Mouse (Mus musculus) embryonic stem cell, embryonic (primary cell): Measurements from ENCODE around the gene Cdkal1.

ENCODE experiments used
- CTCF ChIA-PET, 4 experiments: fragments of 300-600 bp in 2 of 4; fragments of 350-600 bp in 2 of 4; sonication (Branson Sonifier 250); formaldehyde crosslinking; loops; one replicate each; lab custom pipeline; 2022; ENCODE audit warnings: inconsistent platforms in 2 of 4; lab: Charles Lee
- POLR2A ChIA-PET, 4 experiments: fragments of 300-600 bp in 2 of 4; fragments of 350-600 bp in 2 of 4; sonication (Branson Sonifier 250); formaldehyde crosslinking; loops; one replicate each; lab custom pipeline; 2022; ENCODE audit warnings: antibody characterized with exemption in 4 of 4, inconsistent platforms in 1 of 4; lab: Charles Lee

The Cdkal1 gene

DNA sequence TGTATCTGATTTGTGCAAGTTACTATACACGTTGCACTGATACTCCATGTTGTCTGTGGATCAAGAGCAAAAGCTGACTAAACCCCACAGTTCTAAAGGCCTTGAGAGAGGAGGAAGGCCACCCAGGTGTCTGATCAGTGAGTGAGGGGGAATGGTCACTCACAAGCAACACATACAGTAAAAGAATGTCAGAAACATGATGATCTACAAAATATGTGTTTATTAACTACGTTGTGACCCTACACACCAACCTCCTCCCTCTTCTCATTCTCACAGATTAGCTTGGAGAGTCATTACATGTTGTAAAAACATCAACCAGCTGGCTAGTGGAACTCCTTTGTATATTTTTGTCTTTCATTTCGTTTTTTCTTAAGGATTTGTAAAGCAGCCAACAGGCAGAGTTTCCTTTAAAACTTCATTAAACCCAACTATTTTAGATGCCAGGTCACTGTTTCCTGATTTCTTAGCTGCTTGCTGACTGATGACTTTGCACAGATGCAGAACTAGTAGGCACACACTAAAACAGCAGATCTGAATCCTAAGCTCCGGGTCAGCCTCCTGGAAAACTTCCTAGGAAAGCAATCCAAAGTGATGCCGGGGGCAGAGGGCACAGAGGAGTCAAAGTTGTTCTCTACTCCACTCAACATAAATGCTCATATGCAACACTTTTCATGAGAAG lies 157.0 kb downstream of the Cdkal1 start:
- ChIA-PET CTCF (no interaction called here), POLR2A (interaction anchor here in 1 of 4 experiments (1.5 kb wide), 1 partner anchor 9 kb away, joined by 3 read pairs; no protein-coding TSS in a partner anchor)

DNA sequence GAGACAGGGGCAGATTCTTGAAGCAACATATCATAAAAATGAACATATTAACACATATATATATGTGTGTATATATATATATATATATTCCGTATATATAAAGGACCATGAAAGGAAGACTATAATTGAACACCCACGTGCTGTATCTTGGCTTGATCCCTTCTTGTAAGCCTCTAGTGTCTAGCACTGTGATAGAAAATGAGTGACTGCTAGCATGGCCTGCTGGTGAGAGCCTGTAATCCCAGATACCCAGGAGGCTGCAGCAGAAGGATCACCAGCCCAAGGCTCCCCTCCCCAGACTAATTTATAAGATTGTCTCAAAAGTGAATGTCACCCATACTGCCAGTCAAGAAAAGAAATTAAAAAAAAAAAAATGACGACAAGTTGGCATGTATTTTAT lies 158.2 kb downstream of the Cdkal1 start:
- POLR2A ChIA-PET = no interaction called here
- CTCF ChIA-PET = no interaction called here

- ChIA-PET POLR2A (interaction anchor here in 1 of 4 experiments (0.6 to 0.7 kb wide), 3 partner anchors 114 to 205 kb away, joined by 3 to 4 read pairs (median 3); no protein-coding TSS in a partner anchor), CTCF (interaction anchor here in 2 of 4 experiments (0.6 to 0.7 kb wide), 3 partner anchors 21 to 189 kb away, joined by 3 to 4 read pairs (median 3); no protein-coding TSS in a partner anchor)
Measured at GRCm38 (mm10) chr13:29690734-29691133, 164.7 kb downstream of the Cdkal1 start.

- ChIA-PET POLR2A (interaction anchor here in 1 of 4 experiments (1.2 kb wide), 1 partner anchor 14 kb away, joined by 3 read pairs; no protein-coding TSS in a partner anchor), CTCF (interaction anchor here in 2 of 4 experiments (0.5 to 0.6 kb wide), 3 partner anchors 268 to 762 kb away, joined by 3 to 7 read pairs (median 3); no protein-coding TSS in a partner anchor)
Measured at GRCm38 (mm10) chr13:29688851-29689250, 166.6 kb downstream of the Cdkal1 start.

GRCm38 (mm10) chr13:29687872-29688271 lies 167.6 kb downstream of the Cdkal1 start:
- POLR2A ChIA-PET = no interaction called here

GRCm38 (mm10) chr13:29679479-29680186 lies 175.8 kb downstream of the Cdkal1 start:
- POLR2A ChIA-PET = no interaction called here
- CTCF ChIA-PET = interaction anchor here in 2 of 4 experiments (0.5 to 0.6 kb wide), 2 partner anchors 57 to 156 kb away, joined by 3 read pairs; no protein-coding TSS in a partner anchor

More at GRCm38 (mm10) chr13:29687872-29688271, 167.6 kb downstream of the Cdkal1 start:
- CTCF ChIA-PET = no interaction called here

GRCm38 (mm10) chr13:29677559-29677958 lies 177.9 kb downstream of the Cdkal1 start:
- POLR2A ChIA-PET = interaction anchor here in 2 of 4 experiments (0.7 kb wide), 3 partner anchors 299 to 931 kb away, joined by 3 to 4 read pairs (median 3); no protein-coding TSS in a partner anchor
- CTCF ChIA-PET = no interaction called here

- ChIA-PET POLR2A (no interaction called here), CTCF (no interaction called here)
Measured at GRCm38 (mm10) chr13:29670626-29671025, 184.8 kb downstream of the Cdkal1 start.

GRCm38 (mm10) chr13:29663908-29664307 lies 191.6 kb downstream of the Cdkal1 start:
- CTCF ChIA-PET = no interaction called here
- POLR2A ChIA-PET = interaction anchor here in 1 of 4 experiments (1.3 kb wide), 1 partner anchor 19 kb away, joined by 5 read pairs; no protein-coding TSS in a partner anchor

DNA sequence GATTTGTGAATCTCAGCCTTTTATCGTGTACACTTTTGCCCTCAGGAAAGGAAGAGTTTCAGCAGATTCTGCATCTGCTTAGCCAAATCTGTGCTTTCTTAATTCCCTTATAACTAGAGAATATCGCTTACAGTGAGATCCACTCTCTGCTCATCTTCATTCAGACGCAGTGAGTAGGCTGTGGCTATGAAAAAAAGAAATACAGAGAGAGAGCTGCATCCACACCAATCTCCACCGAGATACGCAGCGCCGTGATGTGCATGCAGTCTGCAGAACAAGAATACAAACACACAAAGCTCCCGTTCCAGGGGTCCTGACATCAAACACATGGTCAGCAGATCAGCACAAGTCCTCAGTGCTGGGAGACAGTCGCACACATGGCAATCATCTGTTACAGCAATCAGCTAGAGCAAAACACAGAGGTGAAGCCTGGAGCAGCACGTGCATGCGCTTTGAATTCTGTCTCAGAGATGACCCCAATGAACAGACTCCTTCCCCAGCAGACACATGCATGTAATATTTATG lies 199.6 kb downstream of the Cdkal1 start:
- POLR2A ChIA-PET = no interaction called here
- CTCF ChIA-PET = no interaction called here

DNA sequence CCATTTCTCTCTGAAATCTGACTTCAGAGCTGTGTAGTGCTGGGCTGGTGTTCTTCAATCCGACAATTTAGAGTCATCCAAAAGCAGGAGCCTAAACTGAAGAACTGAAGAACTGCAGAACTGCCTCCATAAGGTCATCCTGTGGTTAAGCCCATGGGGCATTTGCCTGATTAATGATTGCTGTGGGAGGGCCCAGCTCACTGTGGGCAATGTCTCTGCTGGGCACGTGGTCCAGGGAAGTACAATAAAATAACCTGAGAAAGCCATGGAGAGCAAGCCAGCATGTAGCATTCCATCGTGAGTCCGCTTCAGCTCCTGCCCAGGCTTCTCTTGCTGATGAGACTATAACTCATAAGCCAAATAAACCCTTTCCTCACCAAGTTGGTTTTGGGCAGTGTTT lies 202.1 kb downstream of the Cdkal1 start:
- ChIA-PET POLR2A (interaction anchor here in 2 of 4 experiments (0.6 to 1.4 kb wide), 2 partner anchors 9 to 38 kb away, joined by 3 to 4 read pairs; no protein-coding TSS in a partner anchor), CTCF (no interaction called here)

- CTCF ChIA-PET = no interaction called here
- POLR2A ChIA-PET = interaction anchor here in 1 of 4 experiments (1.4 kb wide), 1 partner anchor 8 kb away, joined by 3 read pairs; no protein-coding TSS in a partner anchor
Measured at GRCm38 (mm10) chr13:29652791-29653190, 202.7 kb downstream of the Cdkal1 start.

DNA sequence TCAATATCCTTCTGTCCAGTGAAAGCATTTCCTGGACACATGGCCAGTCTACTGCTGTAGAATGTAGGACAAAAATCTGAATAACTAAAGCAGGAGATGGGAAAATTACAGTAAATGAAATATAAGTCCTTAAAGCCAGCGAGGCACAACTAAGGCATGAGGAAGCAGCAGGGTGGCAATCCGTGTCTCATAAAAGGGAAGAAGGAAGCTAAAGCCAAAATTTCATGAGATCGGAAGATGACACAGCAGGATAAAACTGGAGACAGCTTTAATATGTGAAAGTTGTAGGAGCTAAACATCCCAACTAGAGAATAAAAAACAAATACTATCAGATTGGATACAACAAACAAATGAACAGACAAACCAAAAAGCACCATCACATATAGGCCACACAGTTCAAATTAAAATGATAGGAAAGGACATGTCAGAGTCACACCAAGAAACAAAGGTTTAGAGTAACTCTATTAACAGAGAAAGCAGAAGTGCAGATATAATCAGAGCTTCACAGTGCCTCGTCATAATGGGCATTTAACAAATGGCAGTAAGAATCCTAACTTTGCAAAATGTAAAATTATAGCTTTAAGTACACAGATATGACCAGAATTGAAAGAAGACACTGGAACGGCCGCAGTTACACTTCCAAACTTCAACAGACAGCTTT lies 204.8 kb downstream of the Cdkal1 start:
- POLR2A ChIA-PET = no interaction called here
- CTCF ChIA-PET = no interaction called here

GRCm38 (mm10) chr13:29649593-29649992 lies 205.9 kb downstream of the Cdkal1 start:
- POLR2A ChIA-PET = interaction anchor here in 1 of 4 experiments (0.5 to 1.3 kb wide), 3 partner anchors 20 to 245 kb away, joined by 3 read pairs; no protein-coding TSS in a partner anchor
- CTCF ChIA-PET = no interaction called here

- ChIA-PET POLR2A (no interaction called here), CTCF (no interaction called here)
Measured at GRCm38 (mm10) chr13:29642226-29642625, 213.2 kb downstream of the Cdkal1 start.

DNA sequence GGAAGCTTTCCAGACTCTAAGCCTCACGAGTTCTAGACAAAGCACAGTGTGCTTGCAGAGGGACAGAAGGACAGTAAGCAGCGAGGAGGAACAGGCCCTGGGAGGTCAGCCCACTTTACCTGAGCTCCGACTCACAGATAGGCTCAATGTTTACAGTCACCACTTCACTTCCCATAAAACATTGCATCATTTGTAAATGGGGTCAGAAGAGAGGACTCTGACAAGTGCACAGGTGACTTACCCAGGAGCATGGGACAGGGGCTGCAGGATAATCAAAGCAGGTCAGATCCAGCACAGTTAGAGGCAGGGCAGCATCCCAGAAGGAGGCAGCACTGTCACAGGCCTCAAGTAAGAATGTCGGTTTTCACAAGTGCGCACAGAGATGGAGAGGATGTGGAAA lies 214.3 kb downstream of the Cdkal1 start:
- POLR2A ChIA-PET = interaction anchor here in 1 of 4 experiments (1.9 kb wide), 1 partner anchor 13 kb away, joined by 6 read pairs; no protein-coding TSS in a partner anchor

DNA sequence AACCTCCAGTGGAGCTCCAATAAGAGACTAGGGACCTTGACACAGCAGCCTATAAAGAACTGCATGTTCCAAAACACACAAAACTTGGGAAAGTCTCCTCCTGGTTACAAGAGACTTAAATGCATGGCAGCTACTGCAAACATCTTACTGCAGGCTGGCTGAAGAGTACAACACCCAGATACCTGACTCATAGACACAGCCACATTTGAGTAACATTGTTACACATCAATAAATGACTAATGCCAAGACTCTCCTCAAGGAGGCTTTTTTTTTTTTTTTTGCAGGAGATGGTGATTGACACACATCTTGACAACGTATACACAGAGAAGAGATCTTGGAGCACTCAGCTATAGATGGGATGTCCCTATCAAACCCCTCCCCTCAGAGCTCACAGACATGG lies 215.3 kb downstream of the Cdkal1 start:
- CTCF ChIA-PET = interaction anchor here in 1 of 4 experiments (0.7 kb wide), 1 partner anchor 193 kb away, joined by 3 read pairs; no protein-coding TSS in a partner anchor
- POLR2A ChIA-PET = interaction anchor here in 2 of 4 experiments (0.9 to 1.9 kb wide), 2 partner anchors 10 to 12 kb away, joined by 4 to 6 read pairs; no protein-coding TSS in a partner anchor

More for the DNA sequence above, 214.3 kb downstream of the Cdkal1 start:
- CTCF ChIA-PET = no interaction called here

DNA sequence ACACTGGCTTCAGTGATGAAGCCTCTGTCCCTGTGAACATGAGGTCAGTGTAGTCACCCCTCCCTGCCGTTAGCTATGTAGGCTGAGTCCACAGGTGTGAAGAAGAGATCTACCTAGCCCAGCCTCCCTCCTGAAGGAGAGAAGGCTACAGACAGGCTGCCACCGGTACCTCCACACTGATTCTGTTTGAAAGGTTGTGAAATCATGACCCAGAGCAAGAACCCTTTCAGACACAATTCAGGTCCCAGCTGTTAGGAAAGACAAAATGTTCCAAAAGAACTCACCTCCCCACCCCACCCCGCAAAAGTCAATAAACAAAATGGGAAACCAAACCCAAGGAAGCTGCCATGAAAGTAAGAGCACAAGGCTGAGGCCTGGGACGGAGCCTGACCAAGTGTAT lies 217.2 kb downstream of the Cdkal1 start:
- CTCF ChIA-PET = no interaction called here

More for the DNA sequence above, 217.2 kb downstream of the Cdkal1 start:
- POLR2A ChIA-PET = interaction anchor here in 1 of 4 experiments (1.4 to 1.9 kb wide), 2 partner anchors 18 to 26 kb away, joined by 3 to 4 read pairs; no protein-coding TSS in a partner anchor
